8 mouse cellular contexts compared by ENCODE assay signal in genomic region chr11:5739846-5740245, GRCm38 (mm10). TPM values are rescaled to one million over a fixed set of nuclear protein-coding genes. Genes with fewer than 3 reads are reported as not detected.
DNase-seq lines count a peak whose midpoint lies in the region; ATAC-seq and TF ChIP-seq lines count a peak whose summit lies in the region.

No protein-coding gene starts in this region.

- H3K9ac ChIP-seq in lung, embryonic 15.5 days, result no peak overlapping the region
- 0 out of 2 replicates have a peak overlapping the region, but pooled peaks have one; percentile 98 for H3K9ac ChIP-seq in embryonic facial prominence, embryonic 14.5 days (ENCODE audit: low read depth, low read length)
- 0 out of 2 replicates have a peak overlapping the region, but pooled peaks have one; percentile 19 for H3K9ac ChIP-seq in midbrain, postnatal 0 days (replicated peaks; ENCODE audit: low read length, poor library complexity, severe bottlenecking)

- WGBS in lung, embryonic 15.5 days, result 63% methylated on average over 3 of the region's 3 CpGs
- 44% methylated on average over 3 of the region's 3 CpGs for WGBS in embryonic facial prominence, embryonic 14.5 days
- WGBS in midbrain, postnatal 0 days, result 53% methylated on average over 3 of the region's 3 CpGs

- peaks cover 10% of the 10 kb centered on the region; the same call in 1 of the 2 replicates for H3K4me1 ChIP-seq in lung, embryonic 15.5 days
- H3K4me1 ChIP-seq in embryonic facial prominence, embryonic 14.5 days (ENCODE audit: control insufficient read depth, insufficient read depth, low read length), result peaks cover 5% of the 10 kb centered on the region; the same call in 1 of the 2 replicates
- 0 out of 2 replicates have a peak, but pooled peaks cover 4% of the 10 kb centered on the region for H3K4me1 ChIP-seq in midbrain, postnatal 0 days (ENCODE audit: insufficient read depth, low read length)

- TF ChIP-seq CTCF in midbrain, postnatal 0 days (IDR thresholded peaks at IDR 0.05), result no peak

- H3K4me2 ChIP-seq in lung, embryonic 15.5 days, result peak overlapping the region; percentile 94; the same call in 1 of the 2 replicates
- peak overlapping the region; percentile 75 for H3K4me2 ChIP-seq in embryonic facial prominence, embryonic 14.5 days (ENCODE audit: low read depth, low read length)
- H3K4me2 ChIP-seq in midbrain, postnatal 0 days (ENCODE audit: low read depth, low read length, poor library complexity, severe bottlenecking), result peak overlapping the region; percentile 91

- H3K4me3 ChIP-seq in lung, embryonic 15.5 days, result 0 out of 2 replicates have a peak overlapping the region, but pooled peaks have one; percentile 83
- H3K4me3 ChIP-seq in embryonic facial prominence, embryonic 14.5 days (ENCODE audit: low read depth, low read length), result peak overlapping the region; percentile 86
- peak overlapping the region; percentile 95 for H3K4me3 ChIP-seq in midbrain, postnatal 0 days (ENCODE audit: low read depth, low read length)

- no peaks in the 10 kb centered on the region for H3K27me3 ChIP-seq in lung, embryonic 15.5 days
- no peaks in the 10 kb centered on the region for H3K27me3 ChIP-seq in embryonic facial prominence, embryonic 14.5 days (replicated peaks; ENCODE audit: control insufficient read depth, insufficient read depth, low read length)
- H3K27me3 ChIP-seq in midbrain, postnatal 0 days (ENCODE audit: insufficient read depth, low read length), result no peaks in the 10 kb centered on the region

- no peaks in the 10 kb centered on the region for H3K36me3 ChIP-seq in lung, embryonic 15.5 days
- H3K36me3 ChIP-seq in embryonic facial prominence, embryonic 14.5 days (ENCODE audit: control insufficient read depth, insufficient read depth, low read length), result no peaks in the 10 kb centered on the region
- H3K36me3 ChIP-seq in midbrain, postnatal 0 days (ENCODE audit: insufficient read depth, low read length), result no peaks in the 10 kb centered on the region

- no peaks in the 10 kb centered on the region for H3K9me3 ChIP-seq in lung, embryonic 15.5 days
- no peaks in the 10 kb centered on the region for H3K9me3 ChIP-seq in embryonic facial prominence, embryonic 14.5 days (ENCODE audit: control insufficient read depth, low read length)
- no peaks in the 10 kb centered on the region for H3K9me3 ChIP-seq in midbrain, postnatal 0 days (ENCODE audit: low read length)

- no peak for ATAC-seq in lung, embryonic 15.5 days (ENCODE audit: borderline replicate concordance, extremely low read depth, low FRiP score, low TSS enrichment)
- no peak for ATAC-seq in embryonic facial prominence, embryonic 14.5 days (ENCODE audit: low read depth)
- no peak for ATAC-seq in midbrain, postnatal 0 days (ENCODE audit: low FRiP score)

- H3K27ac ChIP-seq in lung, embryonic 15.5 days, result no peak overlapping the region
- no peak overlapping the region for H3K27ac ChIP-seq in embryonic facial prominence, embryonic 14.5 days (replicated peaks; ENCODE audit: low read depth, low read length)
- no peak overlapping the region for H3K27ac ChIP-seq in midbrain, postnatal 0 days (ENCODE audit: low read depth, low read length)

- DNase-seq in lung, postnatal 36 days, result no peak
- no peak for DNase-seq in embryonic facial prominence, embryonic 14.5 days (ENCODE audit: low spot score)
- DNase-seq in kidney, adult 11 months, result peak; percentile 88
- peak; percentile 5 for DNase-seq in midbrain, postnatal 0 days (ENCODE audit: low spot score)
- no peak for DNase-seq in embryo, embryonic 9.5 days (ENCODE audit: extremely low spot score)
- DNase-seq in testis, postnatal 10 days (ENCODE audit: low spot score), result no peak
- no peak for DNase-seq in c-Kit-positive CD71-positive TER-119-positive erythroid progenitor cells, embryonic 14.5 days (ENCODE audit: low spot score)

RNA-seq across cellular contexts. Expression of gene Urgcp, which starts 22.3 kb away (rescaled TPM):
- polyA plus RNA-seq in lung, embryonic 15.5 days (2015; fragmentation: Nextera tagmentation; extraction: Ambion mirVana), result 24.6 and 24.8 TPM in 2 replicates
- 22.5 and 25.2 TPM in 2 replicates for polyA plus RNA-seq in embryonic facial prominence, embryonic 14.5 days (2014; fragmentation: Nextera tagmentation; extraction: Ambion mirVana)
- 53.9 and 56.2 TPM in 2 replicates for total RNA-seq in midbrain, postnatal 0 days (2014; rRNA removed)
- polyA plus RNA-seq in midbrain, postnatal 0 days (2015; fragmentation: Nextera tagmentation; extraction: Ambion mirVana), result 34.2 and 35.0 TPM in 2 replicates

RNA-seq across cellular contexts. Expression of gene Mrps24, which starts 24.4 kb away (rescaled TPM):
- 179 and 188 TPM in 2 replicates for polyA plus RNA-seq in lung, embryonic 15.5 days (2015; fragmentation: Nextera tagmentation; extraction: Ambion mirVana)
- polyA plus RNA-seq in embryonic facial prominence, embryonic 14.5 days (2014; fragmentation: Nextera tagmentation; extraction: Ambion mirVana), result 195 and 198 TPM in 2 replicates
- total RNA-seq in midbrain, postnatal 0 days (2014; rRNA removed), result 62.2 and 86.4 TPM in 2 replicates
- polyA plus RNA-seq in midbrain, postnatal 0 days (2015; fragmentation: Nextera tagmentation; extraction: Ambion mirVana), result 222 and 226 TPM in 2 replicates

RNA-seq across cellular contexts. Expression of gene Dbnl, which starts 48.4 kb away (rescaled TPM):
- 111 and 115 TPM in 2 replicates for polyA plus RNA-seq in lung, embryonic 15.5 days (2015; fragmentation: Nextera tagmentation; extraction: Ambion mirVana)
- polyA plus RNA-seq in embryonic facial prominence, embryonic 14.5 days (2014; fragmentation: Nextera tagmentation; extraction: Ambion mirVana), result 82.5 and 102 TPM in 2 replicates
- 82.2 and 90.8 TPM in 2 replicates for total RNA-seq in midbrain, postnatal 0 days (2014; rRNA removed)
- 135 and 143 TPM in 2 replicates for polyA plus RNA-seq in midbrain, postnatal 0 days (2015; fragmentation: Nextera tagmentation; extraction: Ambion mirVana)

Comparison
In these comparisons a context has a peak if more than half of its experiments do, and no peak if none do; other contexts are left out.
1. DNase-seq: peak in kidney, adult 11 months (single experiment) and midbrain, postnatal 0 days (single experiment); none in lung, postnatal 36 days (single experiment), embryonic facial prominence, embryonic 14.5 days (single experiment), embryo, embryonic 9.5 days (single experiment), testis, postnatal 10 days (single experiment) and c-Kit-positive CD71-positive TER-119-positive erythroid progenitor cells, embryonic 14.5 days (single experiment).
2. Peak in every context shown above with its lines, with median percentiles within 50 percentile points of each other: H3K4me2 ChIP-seq and H3K4me3 ChIP-seq.